Mouse (Mus musculus) forebrain, embryonic 16.5 days (tissue): ENCODE measurements at regions not wholly inside any gene's neighbourhood (a gene's known extent, or its start where the extent isn't known, plus 50 kb on each side); places are given as distances from the start of the nearest gene placed in this dataset.
"Not testable (repeated sequence)": the region's sequence is repeated elsewhere in the genome, so short reads cannot be mapped to it uniquely, and the experiment has no call there.

ENCODE experiments used
- ATAC-seq: fragments of 200-750 bp; cut with Nextera tagmentation; 2 replicates; pipeline ENCODE4 v1.8.0; 2017; ENCODE audit warnings: mild to moderate bottlenecking, moderate library complexity
- H3K27ac ChIP-seq: fragments of 300-500 bp; sonication (generic); 2 replicates; pipeline ENCODE4 v1.5.1; 2014; ENCODE audit warnings: low read length, control low read depth
- H3K27me3 ChIP-seq: fragments of 300-500 bp; sonication (generic); replicated peaks from 2 replicates; pipeline ENCODE4 v1.6.1; 2014; ENCODE audit warnings: low read length; ENCODE audit not compliant: control insufficient read depth, insufficient read depth
- H3K36me3 ChIP-seq: fragments of 300-500 bp; sonication (generic); 2 replicates; pipeline ENCODE4 v1.6.1; 2014; ENCODE audit not compliant: control insufficient read depth, insufficient read depth
- H3K4me1 ChIP-seq: fragments of 300-500 bp; sonication (generic); replicated peaks from 2 replicates; pipeline ENCODE4 v1.6.1; 2014; ENCODE audit warnings: low read length; ENCODE audit not compliant: control insufficient read depth, insufficient read depth
- H3K4me2 ChIP-seq: fragments of 300-500 bp; sonication (generic); 2 replicates; pipeline ENCODE4 v1.6.1; 2014; ENCODE audit warnings: mild to moderate bottlenecking, low read length, control low read depth
- H3K4me3 ChIP-seq: fragments of 300-500 bp; sonication (generic); replicated peaks from 2 replicates; pipeline ENCODE4 v1.5.1; 2014; ENCODE audit warnings: mild to moderate bottlenecking, low read length, control low read depth
- H3K9ac ChIP-seq: fragments of 300-500 bp; sonication (generic); replicated peaks from 2 replicates; pipeline ENCODE4 v1.6.1; 2014; ENCODE audit warnings: low read depth, low read length, control low read depth
- H3K9me3 ChIP-seq: fragments of 300-500 bp; sonication (generic); 2 replicates; pipeline ENCODE4 v1.6.1; 2016; ENCODE audit warnings: low read length; ENCODE audit not compliant: control insufficient read depth
- whole genome bisulfite sequencing: fragments of 180-500 bp; shearing (Covaris S2); extraction: QIAGEN DNeasy Blood & Tissue Kit; methylation state at CpG from one replicate; pipeline ENCODE4 v1.1.7; 2014; 5-methylcytosine and 5-hydroxymethylcytosine counted together

DNA sequence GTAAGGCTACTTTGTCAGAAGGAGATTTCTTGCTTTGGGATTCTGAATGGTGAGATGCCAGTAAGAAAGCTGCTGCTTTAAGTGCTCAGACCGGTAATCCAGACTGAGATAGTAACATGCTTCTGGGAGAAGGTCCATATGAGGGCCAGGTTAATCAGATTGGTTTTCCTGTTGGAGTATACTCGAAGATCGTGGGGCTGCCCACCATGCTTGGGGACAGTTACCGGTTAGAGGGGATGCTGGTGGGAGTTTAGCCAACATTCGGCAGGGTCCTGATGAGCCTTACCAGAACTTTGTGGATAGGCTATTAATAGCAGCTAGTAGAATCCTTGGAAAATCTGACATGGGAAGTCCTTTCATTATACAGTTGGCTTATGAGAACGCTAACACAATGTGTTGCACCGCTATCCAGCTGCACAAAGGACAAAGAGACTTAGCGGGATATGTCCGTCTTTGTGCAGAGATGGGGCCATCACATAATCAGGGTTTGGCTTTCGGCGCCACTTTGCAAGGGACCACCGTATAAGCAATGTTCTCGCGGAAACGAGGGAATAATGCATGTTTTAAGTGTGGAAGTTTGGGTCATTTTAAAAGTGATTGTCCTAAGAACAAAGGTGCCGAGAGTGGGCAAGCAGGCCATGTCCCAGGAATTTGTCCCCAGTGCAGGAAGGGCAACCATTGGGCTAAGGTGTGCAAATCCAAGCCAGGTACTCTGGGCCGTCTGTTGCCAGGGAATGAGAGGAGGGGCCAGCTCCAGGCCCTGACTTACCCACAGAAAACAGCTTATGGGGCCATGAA, 75.4 kb upstream of the Lemd2 start:
- H3K9ac ChIP-seq, H3K27ac ChIP-seq, H3K27me3 ChIP-seq, H3K4me2 ChIP-seq, H3K36me3 ChIP-seq, ATAC-seq, H3K4me3 ChIP-seq, H3K4me1 ChIP-seq: not testable (repeated sequence)
- peaks cover 10% of the 10 kb centered on the region; the same call in 1 of the 2 replicates for H3K9me3 ChIP-seq
- WGBS, result 93% methylated on average over 17 of the region's 17 CpGs

DNA sequence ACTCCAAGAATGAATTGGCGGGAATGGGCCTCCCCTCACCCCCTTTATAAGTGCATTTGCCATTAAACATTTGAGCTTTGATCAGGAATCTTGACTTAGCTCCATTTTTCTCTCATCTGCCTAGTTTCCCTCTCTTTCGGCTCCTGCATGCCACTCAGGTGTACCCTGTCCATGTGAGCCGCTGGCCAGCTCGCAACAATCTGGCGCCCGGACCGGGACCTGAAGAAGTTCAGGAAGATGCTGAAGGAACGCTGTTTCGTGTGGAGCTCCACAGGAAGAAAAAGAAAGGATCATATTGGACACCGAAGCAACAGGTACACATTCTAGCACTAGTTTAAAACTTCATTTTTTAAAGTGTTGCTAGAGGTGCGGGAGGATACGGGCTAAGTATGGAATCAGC, 73.5 kb upstream of the Lemd2 start:
- WGBS, result 95% methylated on average over 12 of the region's 12 CpGs
- H3K27me3 ChIP-seq, H3K9ac ChIP-seq, ATAC-seq, H3K27ac ChIP-seq, H3K4me1 ChIP-seq, H3K36me3 ChIP-seq, H3K4me3 ChIP-seq, H3K4me2 ChIP-seq: not testable (repeated sequence)
- peaks cover 10% of the 10 kb centered on the region; the same call in 1 of the 2 replicates for H3K9me3 ChIP-seq

DNA sequence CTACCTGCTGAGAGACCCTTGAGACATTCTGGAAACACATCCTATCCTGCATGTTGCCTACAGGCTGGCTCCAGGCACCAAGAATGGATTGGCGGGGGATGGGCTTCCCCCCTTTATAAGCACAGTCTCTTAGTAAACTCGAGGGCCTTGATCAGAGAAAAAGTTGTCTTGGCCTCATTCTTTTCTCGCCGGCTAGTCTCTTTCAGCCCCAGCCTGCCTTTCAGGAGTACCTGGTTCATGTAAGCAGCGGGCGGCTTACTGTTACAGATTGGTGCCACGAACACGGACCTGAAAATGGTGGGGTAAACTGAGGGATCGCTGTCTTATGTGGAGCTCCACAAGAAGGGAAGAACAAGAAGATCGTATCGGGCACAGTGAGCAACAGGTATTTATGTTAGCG, 67.5 kb upstream of the Lemd2 start:
- H3K9ac ChIP-seq, H3K27me3 ChIP-seq, ATAC-seq, H3K4me3 ChIP-seq, H3K36me3 ChIP-seq, H3K4me2 ChIP-seq, H3K9me3 ChIP-seq, H3K27ac ChIP-seq, H3K4me1 ChIP-seq: not testable (repeated sequence)
- 94% methylated on average over 12 of the region's 12 CpGs for WGBS

DNA sequence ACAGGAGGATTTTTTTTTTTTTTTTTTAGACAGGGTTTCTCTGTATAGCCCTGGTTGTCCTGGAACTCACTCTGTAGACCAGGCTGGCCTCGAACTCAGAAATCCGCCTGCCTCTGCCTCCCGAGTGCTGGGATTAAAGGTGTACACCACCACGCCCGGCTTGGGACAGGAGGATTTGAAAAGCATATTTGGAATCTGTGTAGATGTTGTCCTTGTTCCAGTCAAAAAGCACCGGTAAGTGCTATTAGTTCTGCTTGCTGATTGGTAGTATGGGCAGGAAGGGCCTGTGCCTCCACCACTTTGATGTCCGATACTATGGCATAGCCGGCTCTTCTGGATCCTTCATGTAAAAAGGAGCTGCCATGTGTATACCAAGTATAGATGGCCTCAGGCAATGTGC, 66.5 kb upstream of the Lemd2 start:
- not testable (repeated sequence) for ATAC-seq, H3K4me1 ChIP-seq, H3K27me3 ChIP-seq, H3K9ac ChIP-seq, H3K36me3 ChIP-seq, H3K27ac ChIP-seq, H3K9me3 ChIP-seq, H3K4me3 ChIP-seq, H3K4me2 ChIP-seq
- WGBS, result 94% methylated on average over 8 of the region's 8 CpGs

DNA sequence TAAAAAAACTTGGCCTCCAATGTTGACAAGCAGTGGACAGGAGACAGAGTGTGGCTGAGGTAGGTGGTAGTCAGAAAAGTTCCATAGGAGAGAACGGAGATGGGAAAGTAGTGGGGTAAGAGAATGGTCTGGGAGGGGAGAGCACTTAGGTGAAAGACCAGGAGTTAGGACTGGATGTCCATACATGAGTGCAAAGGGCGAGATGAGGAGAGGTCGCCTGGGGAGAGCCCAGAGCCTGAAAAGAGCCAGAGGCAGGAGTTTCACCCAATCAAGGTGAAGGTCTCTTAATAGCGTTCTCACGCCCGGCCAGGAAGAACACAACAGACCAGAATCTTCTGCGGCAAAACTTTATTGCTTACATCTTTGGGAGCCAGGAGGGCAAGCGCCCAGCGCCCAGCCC, 60.3 kb upstream of the Lemd2 start:
- 97% methylated on average over 7 of the region's 9 CpGs for WGBS
- not testable (repeated sequence) for H3K9me3 ChIP-seq, H3K9ac ChIP-seq, H3K27ac ChIP-seq, H3K4me3 ChIP-seq, H3K4me1 ChIP-seq, H3K27me3 ChIP-seq, H3K4me2 ChIP-seq, ATAC-seq, H3K36me3 ChIP-seq

DNA sequence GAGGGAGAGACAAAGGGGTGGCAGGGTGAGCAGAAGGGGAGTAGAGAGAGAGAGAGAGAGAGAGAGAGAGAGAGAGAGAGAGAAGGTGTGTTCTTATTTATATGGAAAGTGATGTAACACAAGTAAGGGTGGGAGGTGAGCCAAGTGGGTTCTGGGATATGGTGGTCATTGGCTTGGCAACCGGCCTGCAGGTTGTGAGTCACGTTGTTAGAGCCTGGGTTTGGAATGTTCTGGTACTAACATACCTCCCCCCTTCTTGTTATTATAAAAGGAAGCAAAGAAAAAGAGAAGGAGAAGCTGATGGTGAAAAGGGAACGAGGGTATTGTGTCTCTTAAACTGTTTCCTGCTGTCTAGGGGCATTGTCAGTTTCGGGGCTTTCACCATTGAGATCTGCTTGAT, 58.3 kb upstream of the Lemd2 start:
- no peak for ATAC-seq
- H3K27me3 ChIP-seq, result no peaks in the 10 kb centered on the region
- no peak overlapping the region for H3K4me2 ChIP-seq
- H3K4me1 ChIP-seq, result no peaks in the 10 kb centered on the region
- no peaks in the 10 kb centered on the region for H3K9me3 ChIP-seq
- no peak overlapping the region for H3K27ac ChIP-seq
- H3K9ac ChIP-seq, result no peak overlapping the region
- no peak overlapping the region for H3K4me3 ChIP-seq
- 64% methylated on average over 4 of the region's 4 CpGs for WGBS
- H3K36me3 ChIP-seq, result no peaks in the 10 kb centered on the region

DNA sequence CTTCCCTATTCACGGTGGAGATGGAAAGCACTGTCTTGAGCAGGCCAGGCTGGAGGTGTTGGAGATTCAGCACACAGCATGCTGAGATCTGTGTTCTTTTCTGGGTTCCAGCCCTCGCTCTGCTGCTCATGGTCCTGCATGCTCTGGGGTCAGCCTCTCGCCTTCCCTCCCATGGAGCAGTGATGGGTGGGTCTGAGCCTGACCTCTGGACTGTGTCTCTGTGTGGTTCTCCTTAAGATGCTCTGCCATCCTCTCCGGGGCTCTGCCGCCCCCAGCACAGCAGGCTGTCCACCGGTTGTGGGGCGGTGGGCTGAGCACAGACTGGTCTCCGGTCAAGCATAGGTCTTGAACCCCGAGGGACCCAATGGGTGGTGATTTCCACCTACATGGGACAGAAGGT, 57.7 kb upstream of the Lemd2 start:
- ATAC-seq, result no peak
- Histone ChIP-seq H3K9ac (no peak overlapping the region), H3K4me2 (no peak overlapping the region), H3K27me3 (no peaks in the 10 kb centered on the region), H3K4me3 (no peak overlapping the region), H3K36me3 (no peaks in the 10 kb centered on the region), H3K27ac (no peak overlapping the region), H3K4me1 (no peaks in the 10 kb centered on the region), H3K9me3 (no peaks in the 10 kb centered on the region)
- WGBS, result 92% methylated on average over 9 of the region's 9 CpGs

DNA sequence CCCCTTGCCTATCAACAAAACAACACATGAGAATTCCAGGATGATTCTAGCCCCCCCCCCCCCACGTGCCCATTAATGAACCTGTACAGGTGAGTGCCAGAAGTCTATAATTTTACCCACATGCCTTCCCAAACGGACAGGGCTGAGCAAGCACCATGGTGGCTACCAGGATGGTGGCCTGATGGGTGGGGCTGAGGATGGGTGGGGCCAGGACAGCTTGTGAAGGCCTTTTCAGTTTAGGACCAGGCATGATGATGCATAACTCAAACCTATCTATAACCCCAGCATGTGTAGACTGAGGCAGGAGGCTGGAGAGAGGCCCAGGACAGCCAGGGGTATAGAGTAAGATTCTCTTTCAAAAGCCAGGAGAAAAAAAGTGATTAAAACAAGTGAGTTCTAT, 57.0 kb upstream of the Lemd2 start:
- WGBS, result 55% methylated on average over 2 of the region's 2 CpGs
- Histone ChIP-seq H3K4me3 (no peak overlapping the region), H3K9me3 (no peaks in the 10 kb centered on the region), H3K27me3 (no peaks in the 10 kb centered on the region), H3K27ac (no peak overlapping the region), H3K4me1 (no peaks in the 10 kb centered on the region), H3K36me3 (no peaks in the 10 kb centered on the region), H3K4me2 (no peak overlapping the region), H3K9ac (no peak overlapping the region)
- ATAC-seq, result no peak

DNA sequence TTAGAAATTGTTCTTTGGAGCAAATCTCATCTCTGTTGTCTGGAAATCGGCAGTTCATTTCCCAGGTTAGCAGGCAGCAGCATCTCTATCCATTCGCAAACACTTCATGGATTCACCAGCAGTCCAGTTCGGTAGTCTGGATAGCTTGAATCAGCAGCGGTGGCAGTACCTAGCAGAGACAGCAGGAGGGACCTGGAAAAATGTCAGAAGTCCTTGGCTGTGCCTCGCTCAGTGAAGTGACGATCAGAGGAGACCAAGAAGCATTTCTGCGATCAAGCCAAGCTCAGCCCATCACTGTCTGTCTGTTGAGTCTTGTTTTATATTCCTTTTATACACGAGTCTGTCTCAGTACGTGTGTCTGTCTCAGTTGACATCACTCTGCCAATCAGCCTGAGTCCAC, 55.8 kb upstream of the Lemd2 start:
- H3K9me3 ChIP-seq, result no peaks in the 10 kb centered on the region
- H3K27ac ChIP-seq, result no peak overlapping the region
- no peak for ATAC-seq
- WGBS, result 82% methylated on average over 9 of the region's 9 CpGs
- H3K36me3 ChIP-seq, result no peaks in the 10 kb centered on the region
- H3K9ac ChIP-seq, result no peak overlapping the region
- H3K4me1 ChIP-seq, result no peaks in the 10 kb centered on the region
- no peaks in the 10 kb centered on the region for H3K27me3 ChIP-seq
- H3K4me3 ChIP-seq, result no peak overlapping the region
- no peak overlapping the region for H3K4me2 ChIP-seq

DNA sequence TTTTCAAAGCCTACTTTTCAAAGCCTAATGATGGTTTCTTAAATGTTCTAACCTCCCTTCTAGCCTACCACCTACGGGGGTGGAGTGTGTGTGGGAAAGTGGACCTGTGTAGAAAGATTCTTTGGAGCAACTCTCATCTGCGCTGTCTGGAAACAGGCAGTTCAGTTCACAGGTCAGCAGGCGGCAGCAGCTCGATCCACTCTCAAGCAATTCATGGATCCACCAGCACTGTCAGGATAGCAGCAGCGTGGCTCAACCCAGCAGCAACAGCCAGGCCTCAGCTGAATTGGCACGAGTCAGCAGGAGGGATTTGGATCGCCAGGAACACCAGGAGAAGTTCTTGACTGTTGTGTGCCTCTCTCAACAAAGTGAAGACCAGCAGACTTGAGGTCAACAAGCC, 53.1 kb upstream of the Lemd2 start:
- H3K4me3 ChIP-seq, result no peak overlapping the region
- H3K27ac ChIP-seq, result no peak overlapping the region
- no peak overlapping the region for H3K4me2 ChIP-seq
- H3K36me3 ChIP-seq, result no peaks in the 10 kb centered on the region
- no peaks in the 10 kb centered on the region for H3K27me3 ChIP-seq
- ATAC-seq, result no peak
- no peaks in the 10 kb centered on the region for H3K4me1 ChIP-seq
- no peak overlapping the region for H3K9ac ChIP-seq
- H3K9me3 ChIP-seq, result no peaks in the 10 kb centered on the region
- 42% methylated on average over 7 of the region's 7 CpGs for WGBS
